Comparison of ENCODE assay signal across 8 mouse cellular contexts in genomic region chr1:167691911-167692682, GRCm38 (mm10). TPM values are rescaled to one million over a fixed set of nuclear protein-coding genes. Genes with fewer than 3 reads are reported as not detected.
DNase-seq lines count a peak whose midpoint lies in the region; ATAC-seq lines count a peak whose summit lies in the region.

No protein-coding gene starts in this region.

- no peak; the same call in 1 of the 2 replicates for ATAC-seq in heart, embryonic 11.5 days (replicated peaks; ENCODE audit: insufficient number of reproducible peaks, low FRiP score, low TSS enrichment)
- peak; percentile 14 to 28; a peak in 2 of 4 replicates for ATAC-seq in hematopoietic stem cell, adult 5-6 weeks (replicated peaks in 1 of 2; ENCODE audit: insufficient read depth in 1 of 2, low FRiP score in 2 of 2, low TSS enrichment in 1 of 2, low read depth in 1 of 2, poor library complexity in 2 of 2, severe bottlenecking in 2 of 2)
- no peak for ATAC-seq in midbrain, embryonic 12.5 days (ENCODE audit: low FRiP score, low read depth)

- no peaks in the 10 kb centered on the region for H3K36me3 ChIP-seq in heart, embryonic 11.5 days (ENCODE audit: control insufficient read depth, insufficient read depth, low read length)
- no peaks in the 10 kb centered on the region for H3K36me3 ChIP-seq in midbrain, embryonic 12.5 days

- under 1% methylated on average over 44 of the region's 44 CpGs for WGBS in heart, embryonic 11.5 days (ENCODE audit: insufficient replicate concordance)
- WGBS in midbrain, embryonic 12.5 days, result under 1% methylated on average over 44 of the region's 44 CpGs

- H3K4me1 ChIP-seq in heart, embryonic 11.5 days (ENCODE audit: control insufficient read depth, insufficient read depth, low read length), result peaks cover 13% of the 10 kb centered on the region; the same call in 1 of the 2 replicates
- H3K4me1 ChIP-seq in midbrain, embryonic 12.5 days, result peaks cover 26% of the 10 kb centered on the region

- no peak overlapping the region for H3K9ac ChIP-seq in heart, embryonic 11.5 days (ENCODE audit: low read depth, low read length)
- peak overlapping the region; percentile 49 for H3K9ac ChIP-seq in midbrain, embryonic 12.5 days (replicated peaks)

- H3K9me3 ChIP-seq in heart, embryonic 11.5 days (replicated peaks; ENCODE audit: control insufficient read depth, low read length), result no peaks in the 10 kb centered on the region
- no peaks in the 10 kb centered on the region for H3K9me3 ChIP-seq in midbrain, embryonic 12.5 days

- DNase-seq in heart, adult 8-10 months (ENCODE audit: low spot score), result no peak
- DNase-seq in R1 (ENCODE audit: low read depth, low spot score), result peak; percentile 32
- DNase-seq in thymus, postnatal 25 days, result no peak
- DNase-seq in adrenal gland, adult 2 months, result no peak
- no peak for DNase-seq in layer of hippocampus, adult 8-10 months (ENCODE audit: low spot score in 2 of 2)

- no peak overlapping the region for H3K27ac ChIP-seq in heart, embryonic 11.5 days (ENCODE audit: low read depth, low read length)
- peak overlapping the region; percentile 67 for H3K27ac ChIP-seq in midbrain, embryonic 12.5 days (replicated peaks)

- peak overlapping the region; percentile 28 for H3K4me3 ChIP-seq in heart, embryonic 11.5 days (ENCODE audit: low read depth, low read length)
- peak overlapping the region; percentile 52 for H3K4me3 ChIP-seq in midbrain, embryonic 12.5 days

- H3K4me2 ChIP-seq in heart, embryonic 11.5 days, result peak overlapping the region; percentile 51
- H3K4me2 ChIP-seq in midbrain, embryonic 12.5 days (replicated peaks), result peak overlapping the region; percentile 31

- peaks cover 91% of the 10 kb centered on the region for H3K27me3 ChIP-seq in heart, embryonic 11.5 days (ENCODE audit: control insufficient read depth, insufficient read depth, low read length)
- H3K27me3 ChIP-seq in midbrain, embryonic 12.5 days, result peaks cover 94% of the 10 kb centered on the region

RNA-seq across cellular contexts. Expression of gene Lmx1a, which starts 3.1 kb away (rescaled TPM):
- 4.3 and 6.1 TPM in 2 replicates for polyA plus RNA-seq in heart, embryonic 11.5 days (2014; fragmentation: Nextera tagmentation; extraction: Ambion mirVana)
- total RNA-seq in heart, adult 8-10 months (2022), result not detected
- not detected in 2 replicates for total RNA-seq in hematopoietic stem cell, adult 5-6 weeks (2017)
- polyA plus RNA-seq in midbrain, embryonic 12.5 days (2016; fragmentation: Nextera tagmentation; extraction: Ambion mirVana), result 15.6 and 19.5 TPM in 2 replicates
- under 1 TPM in 1 of 2 experiments, not detected in 1; 0.14 TPM for total RNA-seq in adrenal gland, adult 2 months (2021)
- not detected in 2 replicates for polyA plus RNA-seq in adrenal gland, adult 2 months (2012; rRNA removed)
- under 1 TPM in 1 of 4 experiments, not detected in 3; 0.16 TPM for total RNA-seq in layer of hippocampus, adult 8-10 months (2022)

Comparison
In these comparisons a context has a peak if more than half of its experiments do, and no peak if none do; other contexts are left out.
1. ATAC-seq: peak in hematopoietic stem cell, adult 5-6 weeks (2 of 2); none in heart, embryonic 11.5 days (single experiment) and midbrain, embryonic 12.5 days (single experiment).